Mouse (Mus musculus) midbrain, embryonic 12.5 days (tissue): ENCODE results near the gene Maml2. TPM values are rescaled to one million over a fixed set of nuclear protein-coding genes. Genes with fewer than 3 reads are reported as not detected.

Source experiments
- ATAC-seq: fragments of 200-750 bp; cut with Nextera tagmentation; 2 replicates; pipeline ENCODE4 v1.8.0; 2017; ENCODE audit warnings: low read depth, moderate TSS enrichment, moderate library complexity; ENCODE audit not compliant: low FRiP score
- H3K27ac ChIP-seq: fragments of 300-500 bp; sonication (generic); replicated peaks from 2 replicates; pipeline ENCODE4 v1.5.1; 2016; ENCODE audit warnings: mild to moderate bottlenecking
- H3K27me3 ChIP-seq: fragments of 300-500 bp; sonication (generic); 2 replicates; pipeline ENCODE4 v1.6.1; 2016; ENCODE audit warnings: mild to moderate bottlenecking
- H3K36me3 ChIP-seq: fragments of 300-500 bp; sonication (generic); 2 replicates; pipeline ENCODE4 v1.6.1; 2016
- H3K4me1 ChIP-seq: fragments of 300-500 bp; sonication (generic); 2 replicates; pipeline ENCODE4 v1.6.1; 2016
- H3K4me2 ChIP-seq: fragments of 300-500 bp; sonication (generic); replicated peaks from 2 replicates; pipeline ENCODE4 v1.6.1; 2016; ENCODE audit warnings: mild to moderate bottlenecking, moderate library complexity
- H3K4me3 ChIP-seq: fragments of 300-500 bp; sonication (generic); 2 replicates; pipeline ENCODE4 v1.5.1; 2016; ENCODE audit warnings: mild to moderate bottlenecking
- H3K9ac ChIP-seq: fragments of 300-500 bp; sonication (generic); replicated peaks from 2 replicates; pipeline ENCODE4 v1.6.1; 2016; ENCODE audit warnings: mild to moderate bottlenecking, moderate library complexity
- H3K9me3 ChIP-seq: fragments of 300-500 bp; sonication (generic); 2 replicates; pipeline ENCODE4 v1.6.1; 2016; ENCODE audit warnings: mild to moderate bottlenecking
- WGBS: fragments of 180-500 bp; shearing (Covaris S2); methylation state at CpG from one replicate; pipeline ENCODE4 v1.1.7; 2016; 5-methylcytosine and 5-hydroxymethylcytosine counted together
- polyA plus RNA-seq: library from polyadenylated mRNA; unstranded; fragments of >200 nt; fragmentation: Nextera tagmentation; extraction: Ambion mirVana; gene quantifications from 2 replicates; pipeline ENCODE4 v1.2.1, GENCODE M21; 2016

The Maml2 gene
- polyA plus RNA-seq, 1 experiment from 2014 or later: 12.5 TPM

DNA sequence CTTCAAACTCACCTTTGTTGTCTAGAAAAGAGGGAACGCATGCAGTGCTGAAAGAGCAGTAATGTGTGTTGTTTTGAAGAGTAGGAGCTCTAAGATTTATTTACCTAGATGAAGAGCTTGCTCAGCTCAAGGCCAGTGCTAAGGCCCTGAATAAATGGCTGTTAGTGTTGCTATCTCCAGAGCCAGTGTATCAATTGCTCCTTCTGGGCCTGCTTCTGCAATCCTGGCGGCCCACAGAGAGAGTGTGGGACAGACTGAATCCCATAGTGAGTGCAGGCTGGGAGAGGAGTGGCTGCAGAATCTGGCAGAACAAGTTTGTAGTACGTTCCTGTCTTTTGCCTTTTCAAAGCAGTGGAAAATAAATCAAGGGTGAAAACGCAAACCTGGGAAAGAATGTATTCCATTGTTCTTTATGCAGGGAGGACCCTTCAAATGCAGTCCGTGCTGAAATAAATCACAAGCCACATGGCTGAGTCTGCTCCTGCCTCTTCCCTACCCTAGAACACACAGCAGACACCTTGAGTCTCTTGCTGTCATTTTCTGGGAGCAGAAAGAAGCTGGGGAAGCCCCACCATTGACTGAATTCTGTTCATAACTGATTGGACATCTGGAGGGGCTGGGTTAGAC lies 318.7 kb downstream of the Maml2 start:
- H3K27me3 ChIP-seq: no peaks in the 10 kb centered on the region
- no peak overlapping the region for H3K4me3 ChIP-seq
- 0 out of 2 replicates have a peak, but pooled peaks cover 9% of the 10 kb centered on the region for H3K36me3 ChIP-seq
- H3K9me3 ChIP-seq: no peaks in the 10 kb centered on the region
- H3K4me2 ChIP-seq: no peak overlapping the region
- no peak overlapping the region for H3K27ac ChIP-seq
- no peak for ATAC-seq
- H3K4me1 ChIP-seq: peaks cover 15% of the 10 kb centered on the region
- H3K9ac ChIP-seq: no peak overlapping the region
- WGBS: 51% methylated on average over 5 of the region's 5 CpGs

DNA sequence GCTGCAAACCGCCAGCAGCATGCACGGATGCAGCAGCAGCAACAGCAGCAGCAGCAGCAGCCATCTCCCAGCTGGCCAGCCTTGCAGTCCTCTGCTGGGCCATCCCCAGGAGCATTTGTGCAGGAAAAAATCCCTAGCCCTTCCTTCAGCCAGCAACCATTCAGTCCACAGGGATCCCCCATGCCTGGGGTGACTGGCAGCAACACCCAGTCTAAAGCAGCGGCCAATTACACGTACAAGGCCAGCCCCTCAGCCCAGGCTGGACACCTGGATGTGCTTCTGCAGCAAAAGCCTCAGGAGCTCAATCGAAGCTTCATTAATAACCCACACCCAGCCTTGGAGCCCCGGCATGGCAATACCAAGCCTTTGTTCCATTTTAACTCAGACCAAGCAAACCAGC lies 323.0 kb downstream of the Maml2 start:
- Histone ChIP-seq H3K4me1 (peaks cover 2% of the 10 kb centered on the region), H3K9me3 (no peaks in the 10 kb centered on the region), H3K4me3 (no peak overlapping the region), H3K36me3 (0 out of 2 replicates have a peak, but pooled peaks cover 9% of the 10 kb centered on the region), H3K27ac (no peak overlapping the region), H3K9ac (no peak overlapping the region), H3K27me3 (no peaks in the 10 kb centered on the region), H3K4me2 (no peak overlapping the region)
- no peak for ATAC-seq
- 86% methylated on average over 6 of the region's 6 CpGs for WGBS

DNA sequence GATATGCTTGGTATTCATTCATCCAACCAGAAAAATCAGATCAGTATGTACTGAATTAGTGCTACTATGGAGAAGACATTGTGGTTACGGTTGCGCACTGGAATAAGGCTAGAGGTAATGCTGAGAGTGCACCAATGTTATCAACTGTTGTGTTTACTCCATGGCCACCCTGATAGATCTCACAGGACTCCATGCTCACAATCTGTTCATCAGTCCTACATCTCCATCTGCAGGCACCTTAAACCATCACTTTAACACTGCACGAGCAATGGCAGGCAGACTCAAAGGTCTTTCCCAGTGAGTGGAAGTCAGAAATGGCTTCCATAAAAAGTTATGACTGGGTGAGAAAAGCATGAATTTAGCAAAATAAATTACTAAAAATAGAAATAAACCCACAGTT lies 324.2 kb downstream of the Maml2 start:
- 0 out of 2 replicates have a peak, but pooled peaks cover 9% of the 10 kb centered on the region for H3K36me3 ChIP-seq
- H3K9me3 ChIP-seq: no peaks in the 10 kb centered on the region
- no peak overlapping the region for H3K4me2 ChIP-seq
- H3K4me3 ChIP-seq: no peak overlapping the region
- WGBS: 95% methylated on average over 3 of the region's 3 CpGs
- H3K27ac ChIP-seq: no peak overlapping the region
- H3K27me3 ChIP-seq: no peaks in the 10 kb centered on the region
- no peak for ATAC-seq
- H3K4me1 ChIP-seq: peaks cover 10% of the 10 kb centered on the region
- no peak overlapping the region for H3K9ac ChIP-seq

DNA sequence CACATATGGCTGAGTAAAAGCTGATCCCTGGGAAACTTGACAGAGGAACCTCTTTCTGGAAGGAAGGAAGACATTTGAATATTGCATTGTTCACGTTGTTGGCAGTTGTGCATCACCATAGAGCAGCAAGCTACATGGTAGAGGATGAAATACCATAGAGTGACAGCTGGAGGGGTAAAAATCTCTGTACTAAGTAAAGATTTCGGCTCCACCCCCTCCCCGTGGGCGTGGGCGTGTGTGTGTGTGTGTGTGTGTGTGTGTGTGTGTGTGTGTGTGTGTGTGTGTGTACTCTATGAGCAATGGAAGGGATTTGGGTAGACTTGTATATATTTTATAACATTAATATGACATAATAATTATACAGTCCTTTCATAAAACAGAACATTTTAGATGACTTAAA lies 324.7 kb downstream of the Maml2 start:
- H3K36me3 ChIP-seq: 0 out of 2 replicates have a peak, but pooled peaks cover 9% of the 10 kb centered on the region
- H3K4me1 ChIP-seq: peaks cover 10% of the 10 kb centered on the region
- no peak overlapping the region for H3K27ac ChIP-seq
- H3K9me3 ChIP-seq: no peaks in the 10 kb centered on the region
- ATAC-seq: no peak
- WGBS: 91% methylated on average over 5 of the region's 5 CpGs
- no peaks in the 10 kb centered on the region for H3K27me3 ChIP-seq
- no peak overlapping the region for H3K4me3 ChIP-seq
- no peak overlapping the region for H3K4me2 ChIP-seq
- no peak overlapping the region for H3K9ac ChIP-seq

DNA sequence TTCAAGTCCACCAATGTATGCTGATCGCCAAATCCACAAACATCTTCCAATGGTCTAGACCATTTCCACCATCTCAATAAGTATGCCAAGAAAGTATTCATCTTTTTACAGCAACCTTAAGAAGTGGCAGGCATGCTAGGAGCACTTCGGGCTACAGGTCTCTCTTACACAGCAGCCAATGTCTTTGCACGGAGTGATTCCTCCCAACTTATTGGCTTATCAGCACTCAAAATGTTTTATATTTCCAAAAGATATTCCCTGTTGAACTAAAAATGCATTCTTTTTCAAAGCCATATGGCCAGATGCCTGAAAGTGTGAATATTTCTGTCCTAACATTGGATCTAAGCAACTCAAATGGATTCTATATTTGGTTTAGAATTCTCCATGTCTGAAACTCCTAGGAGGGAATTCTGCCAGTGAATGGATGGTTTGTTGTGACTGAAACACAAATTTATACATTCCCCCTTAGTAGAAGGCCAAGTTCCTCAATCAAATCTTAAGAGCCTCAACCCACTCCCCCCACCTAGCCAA lies 326.2 kb downstream of the Maml2 start:
- no peak for ATAC-seq
- peaks cover 10% of the 10 kb centered on the region for H3K4me1 ChIP-seq
- H3K4me3 ChIP-seq: no peak overlapping the region
- H3K36me3 ChIP-seq: 0 out of 2 replicates have a peak, but pooled peaks cover 9% of the 10 kb centered on the region
- H3K4me2 ChIP-seq: no peak overlapping the region
- no peaks in the 10 kb centered on the region for H3K9me3 ChIP-seq
- no peaks in the 10 kb centered on the region for H3K27me3 ChIP-seq
- no peak overlapping the region for H3K9ac ChIP-seq
- no peak overlapping the region for H3K27ac ChIP-seq
- 96% methylated on average over 3 of the region's 3 CpGs for WGBS

DNA sequence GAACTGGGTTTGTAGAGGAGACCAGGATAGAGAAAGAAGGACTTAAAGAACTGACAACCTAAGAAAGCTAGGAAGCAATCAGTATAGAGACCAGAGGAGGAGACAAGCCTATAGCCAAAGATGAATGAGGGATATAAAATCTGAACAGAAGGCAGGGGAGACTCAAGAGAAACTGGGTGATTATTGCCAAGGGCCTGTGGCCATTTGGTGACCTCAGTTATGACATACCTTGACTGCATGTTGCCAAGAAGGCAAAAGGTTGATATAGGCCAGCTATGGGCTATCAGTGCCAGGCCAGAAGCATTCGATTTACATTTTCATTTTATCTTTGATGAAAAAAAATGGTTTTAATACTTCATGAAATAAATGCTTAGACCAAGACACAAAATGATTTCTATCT lies 327.0 kb downstream of the Maml2 start:
- WGBS: 97% methylated on average over 1 of the region's 1 CpGs
- H3K27ac ChIP-seq: no peak overlapping the region
- no peaks in the 10 kb centered on the region for H3K9me3 ChIP-seq
- ATAC-seq: no peak
- no peaks in the 10 kb centered on the region for H3K27me3 ChIP-seq
- H3K36me3 ChIP-seq: 0 out of 2 replicates have a peak, but pooled peaks cover 9% of the 10 kb centered on the region
- no peak overlapping the region for H3K9ac ChIP-seq
- H3K4me2 ChIP-seq: no peak overlapping the region
- H3K4me3 ChIP-seq: no peak overlapping the region
- H3K4me1 ChIP-seq: peaks cover 10% of the 10 kb centered on the region

DNA sequence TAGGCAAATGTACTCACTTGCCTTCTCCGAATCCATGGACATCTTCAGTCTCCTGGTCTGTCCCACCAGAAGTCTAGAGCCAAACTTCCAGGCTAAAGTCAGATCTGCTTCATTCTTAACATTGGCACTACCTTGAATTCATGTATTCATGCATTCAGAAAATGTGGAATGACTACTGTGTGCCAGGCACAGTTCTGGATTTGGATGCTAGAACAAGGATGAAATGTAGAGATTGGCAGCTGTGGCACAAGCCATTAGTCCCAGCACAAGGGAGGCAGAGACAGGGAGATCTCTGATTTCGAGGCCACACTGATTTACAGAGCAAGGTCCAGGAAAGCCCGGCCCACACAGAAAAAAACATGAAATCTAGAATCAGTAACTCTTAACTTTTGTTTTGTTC lies 327.5 kb downstream of the Maml2 start:
- Histone ChIP-seq H3K9me3 (no peaks in the 10 kb centered on the region), H3K36me3 (0 out of 2 replicates have a peak, but pooled peaks cover 9% of the 10 kb centered on the region), H3K9ac (no peak overlapping the region), H3K4me2 (no peak overlapping the region), H3K27ac (no peak overlapping the region), H3K4me3 (no peak overlapping the region), H3K27me3 (no peaks in the 10 kb centered on the region), H3K4me1 (peaks cover 10% of the 10 kb centered on the region)
- no peak for ATAC-seq
- 96% methylated on average over 3 of the region's 3 CpGs for WGBS

DNA sequence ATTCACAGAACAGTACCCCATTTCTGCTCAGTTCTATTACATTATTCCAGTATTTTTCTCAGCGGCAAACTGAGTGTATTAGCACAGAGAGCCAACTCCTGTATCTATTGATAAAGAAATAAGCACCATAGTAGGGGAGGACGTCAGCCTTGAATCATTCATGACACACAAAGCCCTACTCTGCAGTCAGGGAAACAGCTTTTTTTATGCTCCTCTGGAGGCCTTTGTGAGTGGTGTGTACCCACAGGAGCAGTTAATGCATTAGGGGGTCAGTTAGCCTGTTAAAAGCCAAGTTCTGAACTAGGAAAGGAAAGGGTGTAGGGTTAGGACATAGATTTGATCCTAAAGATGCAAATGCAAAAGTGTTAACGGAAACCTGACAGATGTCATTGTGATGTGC lies 328.7 kb downstream of the Maml2 start:
- H3K4me3 ChIP-seq: no peak overlapping the region
- no peaks in the 10 kb centered on the region for H3K9me3 ChIP-seq
- no peak overlapping the region for H3K4me2 ChIP-seq
- peaks cover 10% of the 10 kb centered on the region for H3K4me1 ChIP-seq
- peak; percentile 54; the same call in 1 of the 2 replicates for ATAC-seq
- 0 out of 2 replicates have a peak, but pooled peaks cover under 1% of the 10 kb centered on the region for H3K36me3 ChIP-seq
- 50% methylated on average over 3 of the region's 3 CpGs for WGBS
- no peak overlapping the region for H3K9ac ChIP-seq
- no peaks in the 10 kb centered on the region for H3K27me3 ChIP-seq
- 0 out of 2 replicates have a peak overlapping the region, but pooled peaks have one; percentile 15 for H3K27ac ChIP-seq

DNA sequence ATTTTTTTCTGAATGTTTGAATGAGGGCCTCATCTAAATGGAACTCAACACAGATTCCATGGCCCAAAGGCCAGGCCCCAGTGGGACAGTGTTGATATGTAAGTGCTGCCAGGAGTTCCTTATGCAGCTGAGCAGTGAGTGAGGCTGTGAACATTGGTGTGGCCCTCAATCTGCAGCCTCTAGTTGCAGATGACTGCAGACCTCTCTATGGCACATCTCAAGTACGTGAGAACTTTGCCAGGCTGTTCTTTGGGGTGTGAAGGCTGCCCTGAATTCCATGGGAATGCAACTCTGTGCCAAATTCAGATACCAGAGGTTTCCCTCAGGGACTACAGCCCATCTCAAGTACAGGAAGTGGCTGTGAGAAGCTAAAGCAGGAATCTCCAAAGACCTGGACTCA lies 335.6 kb downstream of the Maml2 start:
- H3K27ac ChIP-seq: no peak overlapping the region
- H3K4me2 ChIP-seq: no peak overlapping the region
- ATAC-seq: no peak
- H3K9me3 ChIP-seq: no peaks in the 10 kb centered on the region
- no peaks in the 10 kb centered on the region for H3K4me1 ChIP-seq
- H3K9ac ChIP-seq: no peak overlapping the region
- H3K27me3 ChIP-seq: no peaks in the 10 kb centered on the region
- 76% methylated on average over 1 of the region's 1 CpGs for WGBS
- no peaks in the 10 kb centered on the region for H3K36me3 ChIP-seq
- H3K4me3 ChIP-seq: no peak overlapping the region

DNA sequence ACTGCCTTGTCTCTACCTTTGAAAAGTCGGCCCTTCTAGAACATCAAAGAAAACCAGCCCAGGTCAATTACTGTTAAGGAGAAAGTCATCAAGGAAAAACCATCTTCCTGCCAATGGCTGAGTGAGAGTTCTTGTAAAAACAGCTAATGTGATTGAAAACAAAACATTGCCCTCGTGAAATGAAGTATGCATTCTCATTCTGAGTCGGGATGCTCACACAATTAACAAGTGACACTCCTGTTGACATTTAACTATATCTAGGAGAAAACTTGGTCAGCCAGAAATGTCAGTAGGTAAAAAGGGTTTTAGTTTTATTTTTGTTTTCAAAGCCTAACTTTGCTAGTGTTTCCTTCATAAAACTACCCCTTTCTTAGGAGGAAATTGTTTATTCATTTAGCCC lies 341.9 kb downstream of the Maml2 start:
- Histone ChIP-seq H3K27ac (no peak overlapping the region), H3K4me3 (no peak overlapping the region), H3K36me3 (no peaks in the 10 kb centered on the region), H3K4me1 (peaks cover under 1% of the 10 kb centered on the region; the same call in 1 of the 2 replicates), H3K4me2 (no peak overlapping the region), H3K9ac (no peak overlapping the region), H3K9me3 (no peaks in the 10 kb centered on the region), H3K27me3 (no peaks in the 10 kb centered on the region)
- ATAC-seq: no peak
- WGBS: 69% methylated on average over 3 of the region's 3 CpGs

DNA sequence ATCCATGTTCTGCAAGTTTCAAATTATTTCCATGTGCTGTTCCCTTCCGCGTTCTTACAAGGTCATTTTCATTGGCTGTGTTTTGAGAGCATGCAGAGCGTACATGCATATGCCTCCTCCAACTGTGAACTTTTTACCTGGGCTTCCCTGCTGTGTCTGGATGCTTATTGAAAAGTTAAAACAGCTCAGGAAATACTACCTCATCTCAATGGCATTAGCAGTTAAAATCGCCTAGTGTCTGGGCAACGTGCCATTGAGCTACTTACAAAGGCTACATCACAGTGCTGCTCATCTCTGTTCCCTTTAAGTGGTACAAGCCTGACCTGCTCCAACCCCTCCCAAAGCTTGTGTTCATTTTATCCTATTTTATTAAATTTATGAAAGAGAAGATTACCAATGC lies 347.4 kb downstream of the Maml2 start:
- no peak overlapping the region for H3K4me2 ChIP-seq
- ATAC-seq: no peak
- no peak overlapping the region for H3K9ac ChIP-seq
- peaks cover 6% of the 10 kb centered on the region for H3K4me1 ChIP-seq
- no peaks in the 10 kb centered on the region for H3K9me3 ChIP-seq
- no peak overlapping the region for H3K27ac ChIP-seq
- no peaks in the 10 kb centered on the region for H3K36me3 ChIP-seq
- 73% methylated on average over 5 of the region's 5 CpGs for WGBS
- 0 out of 2 replicates have a peak, but pooled peaks cover 11% of the 10 kb centered on the region for H3K27me3 ChIP-seq
- no peak overlapping the region for H3K4me3 ChIP-seq

DNA sequence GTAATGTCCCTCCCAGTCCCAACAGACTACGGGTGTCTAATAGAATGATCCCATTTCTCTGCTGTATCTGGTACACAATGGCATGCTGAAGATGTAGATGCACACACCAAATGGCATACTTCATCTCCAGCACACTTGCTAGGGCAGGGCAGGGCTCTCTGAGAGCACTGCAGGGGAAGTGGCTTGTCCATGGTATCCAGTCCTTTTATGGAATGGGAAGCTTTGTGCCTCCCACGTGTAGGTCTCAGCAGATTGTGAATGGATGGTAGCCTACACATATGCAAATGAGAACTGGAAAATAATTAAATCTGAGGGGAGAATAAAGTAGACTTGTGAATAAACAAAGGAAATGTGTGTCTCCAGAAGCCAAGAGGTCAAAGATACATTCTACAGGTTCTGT lies 353.3 kb downstream of the Maml2 start:
- H3K4me2 ChIP-seq: no peak overlapping the region
- no peak for ATAC-seq
- H3K9ac ChIP-seq: no peak overlapping the region
- 58% methylated on average over 2 of the region's 2 CpGs for WGBS
- H3K27ac ChIP-seq: no peak overlapping the region
- H3K9me3 ChIP-seq: no peaks in the 10 kb centered on the region
- no peaks in the 10 kb centered on the region for H3K36me3 ChIP-seq
- no peak overlapping the region for H3K4me3 ChIP-seq
- 0 out of 2 replicates have a peak, but pooled peaks cover 11% of the 10 kb centered on the region for H3K27me3 ChIP-seq
- H3K4me1 ChIP-seq: peaks cover 13% of the 10 kb centered on the region
